Mouse (Mus musculus) limb, embryonic 14.5 days (tissue): ENCODE measurements at regions not wholly inside any gene's neighbourhood (a gene's known extent, or its start where the extent isn't known, plus 50 kb on each side); places are given as distances from the start of the nearest gene placed in this dataset.

Experiments used
- ATAC-seq: fragments of 200-750 bp; cut with Nextera tagmentation; 2 replicates; pipeline ENCODE4 v1.8.0; 2017; ENCODE audit warnings: low read depth, moderate number of reproducible peaks, moderate TSS enrichment; ENCODE audit not compliant: low FRiP score
- DNase-seq: peaks from one replicate; pipeline ENCODE4 v3.0.0-alpha.2; 2015; ENCODE audit warnings: low spot score
- H3K27ac ChIP-seq: fragments of 300-500 bp; sonication (generic); replicated peaks from 2 replicates; pipeline ENCODE4 v1.5.1; 2014; ENCODE audit warnings: low read depth, mild to moderate bottlenecking, low read length, moderate library complexity, mixed read lengths
- H3K27me3 ChIP-seq: fragments of 300-500 bp; sonication (generic); 2 replicates; pipeline ENCODE4 v1.6.1; 2014; ENCODE audit warnings: low read length, mixed read lengths; ENCODE audit not compliant: control insufficient read depth, insufficient read depth
- H3K36me3 ChIP-seq: fragments of 300-500 bp; sonication (generic); 2 replicates; pipeline ENCODE4 v1.6.1; 2014; ENCODE audit warnings: mild to moderate bottlenecking, low read length, moderate library complexity, mixed read lengths; ENCODE audit not compliant: control insufficient read depth, insufficient read depth
- H3K4me1 ChIP-seq: fragments of 300-500 bp; sonication (generic); 2 replicates; pipeline ENCODE4 v1.6.1; 2014; ENCODE audit warnings: antibody characterized with exemption, low read length, mixed read lengths; ENCODE audit not compliant: control insufficient read depth, insufficient read depth
- H3K4me2 ChIP-seq: fragments of 300-500 bp; sonication (generic); replicated peaks from 2 replicates; pipeline ENCODE4 v1.6.1; 2014; ENCODE audit warnings: low read depth, mild to moderate bottlenecking, low read length, moderate library complexity; ENCODE audit not compliant: severe bottlenecking
- H3K4me3 ChIP-seq: fragments of 300-500 bp; sonication (generic); replicated peaks from 2 replicates; pipeline ENCODE4 v1.5.1; 2014; ENCODE audit warnings: low read length
- H3K9ac ChIP-seq: fragments of 300-500 bp; sonication (generic); 2 replicates; pipeline ENCODE4 v1.6.1; 2014; ENCODE audit warnings: mild to moderate bottlenecking, low read depth, low read length, moderate library complexity; ENCODE audit not compliant: severe bottlenecking
- H3K9me3 ChIP-seq: fragments of 300-500 bp; sonication (generic); 2 replicates; pipeline ENCODE4 v1.6.1; 2016; ENCODE audit warnings: low read length; ENCODE audit not compliant: control insufficient read depth
- POLR2A ChIP-seq: fragments of 200-500 bp; IDR thresholded peaks from 2 replicates; pipeline ENCODE4 v1.8.0; 2012; ENCODE audit warnings: inconsistent platforms, mild to moderate bottlenecking, moderate library complexity, borderline replicate concordance; ENCODE audit not compliant: insufficient read depth, insufficient read length; ENCODE audit errors: extremely low read depth
- WGBS: fragments of 180-500 bp; shearing (Covaris S2); extraction: QIAGEN DNeasy Blood & Tissue Kit; methylation state at CpG from one replicate; pipeline ENCODE4 v1.1.7; 2014; 5-methylcytosine and 5-hydroxymethylcytosine counted together

DNA sequence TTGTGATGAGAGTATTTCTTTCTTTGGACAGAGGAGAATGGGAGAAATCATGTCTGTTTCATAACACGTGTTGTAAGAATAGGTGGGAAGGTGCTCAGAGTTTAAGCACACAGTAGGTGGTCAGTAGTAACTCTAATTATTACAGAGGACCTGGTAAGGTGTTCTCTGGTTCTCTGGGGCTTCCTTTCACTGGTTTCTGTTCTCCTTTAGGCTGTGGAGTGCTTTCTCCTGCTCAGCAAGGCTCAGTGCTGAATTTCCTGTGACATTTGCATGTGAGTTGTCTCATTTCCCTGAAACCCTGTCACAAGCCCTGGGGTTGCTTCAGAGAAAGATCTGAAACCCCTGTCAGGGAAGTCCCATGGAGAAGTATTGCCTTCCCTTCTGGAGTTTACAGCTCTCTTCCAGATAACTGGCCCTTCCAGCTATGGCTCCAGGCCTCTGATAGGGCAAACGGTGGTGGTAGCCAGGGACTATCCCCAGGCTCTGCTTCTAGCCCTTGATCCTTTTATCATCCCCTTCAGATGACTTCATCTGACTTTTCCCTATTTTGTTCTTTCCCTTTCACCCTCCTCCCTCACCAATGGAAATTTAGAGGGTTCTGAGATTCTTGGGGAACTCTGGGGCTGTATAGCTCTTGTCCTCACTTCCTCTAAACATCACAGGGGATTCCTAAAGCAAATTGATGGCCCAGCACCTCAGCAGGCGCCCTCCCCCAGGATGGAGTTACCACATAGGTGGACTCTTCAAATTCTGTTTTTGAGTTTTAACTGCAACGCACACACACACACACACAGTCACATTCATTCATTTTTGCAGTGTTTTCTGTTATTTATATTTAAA lies 199.6 kb upstream of the Marcks start:
- Histone ChIP-seq H3K27ac (no peak overlapping the region), H3K9ac (no peak overlapping the region), H3K4me2 (no peak overlapping the region), H3K9me3 (no peaks in the 10 kb centered on the region), H3K36me3 (no peaks in the 10 kb centered on the region), H3K4me1 (no peaks in the 10 kb centered on the region), H3K27me3 (no peaks in the 10 kb centered on the region), H3K4me3 (no peak overlapping the region)
- no peak for ATAC-seq
- WGBS = 53% methylated on average over 4 of the region's 4 CpGs
- no peak for DNase-seq
- no peak for TF ChIP-seq POLR2A

DNA sequence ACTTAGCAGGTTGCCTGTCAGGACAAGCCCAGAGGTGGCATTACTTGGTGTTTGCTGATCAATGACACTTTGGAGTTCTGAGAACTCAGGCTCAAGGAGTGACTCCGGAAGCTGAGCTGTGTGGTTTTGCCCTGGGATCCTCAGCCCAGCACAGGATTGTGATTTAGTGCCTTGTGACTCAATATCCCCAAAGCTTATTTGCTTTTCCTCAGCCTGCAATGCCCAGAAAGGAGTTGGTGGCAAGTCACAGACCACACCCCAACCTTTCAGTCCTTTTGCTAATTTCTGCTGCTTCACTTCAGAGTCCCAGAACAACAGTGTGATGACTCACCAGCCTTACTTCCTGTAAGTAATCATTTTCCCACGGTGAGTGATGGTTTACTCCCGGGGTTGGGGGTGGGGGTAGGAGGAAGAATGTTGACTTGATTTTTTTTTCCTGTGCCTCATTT lies 198.5 kb upstream of the Marcks start:
- Histone ChIP-seq H3K36me3 (no peaks in the 10 kb centered on the region), H3K9ac (no peak overlapping the region), H3K27ac (no peak overlapping the region), H3K4me1 (no peaks in the 10 kb centered on the region), H3K27me3 (no peaks in the 10 kb centered on the region), H3K4me3 (no peak overlapping the region), H3K9me3 (no peaks in the 10 kb centered on the region), H3K4me2 (no peak overlapping the region)
- no peak for DNase-seq
- no peak for TF ChIP-seq POLR2A
- ATAC-seq = no peak
- 21% methylated on average over 3 of the region's 3 CpGs for WGBS

DNA sequence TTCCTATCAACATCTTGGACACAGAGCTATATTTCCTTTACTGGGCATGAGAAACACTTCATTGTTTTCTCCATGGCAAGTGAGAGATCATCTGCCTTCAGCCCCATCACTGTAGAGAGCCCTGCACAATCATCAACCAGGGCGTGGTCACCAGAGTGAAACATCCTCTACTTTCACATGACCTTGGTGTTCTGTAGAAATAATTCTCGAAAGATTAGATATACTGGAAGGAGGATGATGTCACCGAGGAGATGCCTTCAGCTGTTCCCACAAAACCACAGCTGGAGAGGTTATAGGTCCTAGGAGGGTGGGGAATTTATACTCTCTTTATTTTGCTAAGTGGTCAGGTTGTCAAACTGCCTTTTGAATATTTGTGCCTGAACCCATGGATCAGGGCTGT lies 196.4 kb upstream of the Marcks start:
- Histone ChIP-seq H3K9ac (no peak overlapping the region), H3K4me2 (no peak overlapping the region), H3K9me3 (no peaks in the 10 kb centered on the region), H3K27ac (no peak overlapping the region), H3K4me1 (no peaks in the 10 kb centered on the region), H3K27me3 (no peaks in the 10 kb centered on the region), H3K4me3 (no peak overlapping the region), H3K36me3 (no peaks in the 10 kb centered on the region)
- WGBS = 77% methylated on average over 3 of the region's 3 CpGs
- no peak for TF ChIP-seq POLR2A
- ATAC-seq (no peak), DNase-seq (no peak)

DNA sequence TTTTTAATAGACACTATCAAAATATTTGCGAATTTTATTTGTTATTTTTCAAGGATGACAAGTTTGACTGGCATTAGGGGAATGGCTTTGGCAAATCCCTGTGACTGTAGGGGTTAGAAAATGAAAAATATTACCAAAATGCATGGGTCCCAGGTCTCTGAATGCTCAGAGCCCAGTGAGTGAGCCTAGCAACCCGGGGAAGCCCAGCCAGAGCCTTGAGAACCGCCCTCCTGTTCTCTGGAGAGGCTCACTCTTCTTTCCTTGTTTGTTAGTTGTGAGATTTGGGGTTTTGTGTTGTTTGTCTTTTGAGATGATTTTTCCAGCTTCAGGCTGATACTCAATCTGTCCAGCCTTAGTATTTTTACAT lies 187.4 kb upstream of the Marcks start:
- no peak overlapping the region for H3K9ac ChIP-seq
- ATAC-seq = no peak
- no peak overlapping the region for H3K4me3 ChIP-seq
- H3K27me3 ChIP-seq = no peaks in the 10 kb centered on the region
- H3K36me3 ChIP-seq = no peaks in the 10 kb centered on the region
- no peak for DNase-seq
- no peaks in the 10 kb centered on the region for H3K9me3 ChIP-seq
- WGBS = 74% methylated on average over 3 of the region's 3 CpGs
- no peak for TF ChIP-seq POLR2A
- H3K4me1 ChIP-seq = no peaks in the 10 kb centered on the region
- no peak overlapping the region for H3K27ac ChIP-seq
- H3K4me2 ChIP-seq = no peak overlapping the region

DNA sequence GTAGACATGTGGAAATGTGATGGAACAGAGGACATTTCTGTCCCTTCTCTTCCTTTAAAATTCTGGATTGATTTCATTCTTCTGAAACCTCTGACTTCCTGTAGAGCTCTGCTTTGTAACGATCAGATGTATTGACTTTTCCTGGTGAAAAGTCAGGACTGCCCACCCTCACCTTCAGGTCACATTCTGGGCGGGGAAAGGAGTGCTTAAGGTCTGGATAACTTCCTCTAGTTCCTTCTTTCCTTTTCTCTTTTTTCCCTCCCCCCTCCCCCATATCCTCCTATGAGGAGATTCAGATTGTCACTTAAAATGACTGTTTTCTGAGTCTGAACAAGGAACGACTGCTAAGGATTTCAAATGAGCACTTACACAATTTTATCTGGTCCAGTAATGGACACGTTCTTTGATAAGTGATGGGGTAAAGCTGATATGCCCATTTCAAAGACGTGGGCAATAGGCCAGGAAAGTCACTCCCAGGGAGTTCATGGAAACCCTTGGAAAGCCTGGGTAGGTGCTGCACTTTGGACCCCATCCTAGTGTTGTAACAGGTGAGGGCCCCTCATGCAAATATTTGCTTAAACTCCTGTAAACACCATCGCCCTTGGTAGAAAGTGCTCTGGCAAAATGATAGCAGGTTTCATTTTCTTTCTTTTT lies 186.9 kb upstream of the Marcks start:
- Histone ChIP-seq H3K4me2 (no peak overlapping the region), H3K4me3 (no peak overlapping the region), H3K9ac (no peak overlapping the region), H3K4me1 (no peaks in the 10 kb centered on the region), H3K27ac (no peak overlapping the region), H3K27me3 (no peaks in the 10 kb centered on the region), H3K9me3 (no peaks in the 10 kb centered on the region), H3K36me3 (no peaks in the 10 kb centered on the region)
- DNase-seq (no peak), ATAC-seq (no peak)
- WGBS = 65% methylated on average over 6 of the region's 6 CpGs
- TF ChIP-seq POLR2A = no peak
